Mouse (Mus musculus) thymus, adult 2 months (tissue): ENCODE results near the gene Farp1. TPM values are rescaled to one million over a fixed set of nuclear protein-coding genes. Genes with fewer than 3 reads are reported as not detected.
"Not testable (repeated sequence)": the region's sequence is repeated elsewhere in the genome, so short reads cannot be mapped to it uniquely, and the experiment has no call there.

Experiments used
- DNase-seq: peaks from one replicate; pipeline ENCODE4 v3.0.0; 2021
- H3K27ac ChIP-seq: fragments of 200-500 bp; 2 replicates; pipeline ENCODE4 v1.5.1; 2012; ENCODE audit warnings: low read length, control low read depth; ENCODE audit not compliant: control insufficient read depth, insufficient read depth
- H3K27me3 ChIP-seq: fragments of 200-500 bp; 2 replicates; pipeline ENCODE4 v1.6.1; 2012; ENCODE audit warnings: mild to moderate bottlenecking, low read length, moderate library complexity, mixed read lengths; ENCODE audit not compliant: control insufficient read depth, insufficient read depth
- H3K36me3 ChIP-seq: fragments of 200-500 bp; 2 replicates; pipeline ENCODE4 v1.6.1; 2012; ENCODE audit warnings: mild to moderate bottlenecking, low read length, moderate library complexity; ENCODE audit not compliant: control insufficient read depth, insufficient read depth
- H3K4me1 ChIP-seq: fragments of 200-500 bp; replicated peaks from 2 replicates; pipeline ENCODE4 v1.6.1; 2012; ENCODE audit warnings: low read length; ENCODE audit not compliant: control insufficient read depth, insufficient read depth
- H3K4me3 ChIP-seq: fragments of 200-500 bp; 2 replicates; pipeline ENCODE4 v1.5.1; 2012; ENCODE audit warnings: mild to moderate bottlenecking, low read length, control low read depth, moderate library complexity; ENCODE audit not compliant: control insufficient read depth, insufficient read depth
- CTCF ChIP-seq: fragments of 200-500 bp; IDR thresholded peaks from 2 replicates; pipeline ENCODE4 v1.5.1; 2012; ENCODE audit warnings: mild to moderate bottlenecking, control low read depth, low read length, moderate library complexity, borderline replicate concordance; ENCODE audit not compliant: control insufficient read depth, poor library complexity, insufficient read depth; ENCODE audit errors: extremely low read depth
- POLR2A ChIP-seq: fragments of 200-500 bp; IDR thresholded peaks from 2 replicates; pipeline ENCODE4 v1.6.1; 2012; ENCODE audit warnings: mild to moderate bottlenecking, low read length, control low read depth, moderate library complexity; ENCODE audit not compliant: control insufficient read depth, poor library complexity, insufficient read depth; ENCODE audit errors: extremely low read depth
- WGBS: fragments of 180-500 bp; shearing (Covaris S2); methylation state at CpG from one replicate; pipeline ENCODE4 v1.1.7; 2018; 5-methylcytosine and 5-hydroxymethylcytosine counted together
- polyA plus RNA-seq: library from polyadenylated mRNA; depleted of rRNA; stranded (reverse); fragments of >200 nt; gene quantifications from 2 replicates; pipeline ENCODE4 v1.2.3, GENCODE M21; 2012

Farp1 gene
- polyA plus RNA-seq, 1 experiment, result 5.1 TPM

DNA sequence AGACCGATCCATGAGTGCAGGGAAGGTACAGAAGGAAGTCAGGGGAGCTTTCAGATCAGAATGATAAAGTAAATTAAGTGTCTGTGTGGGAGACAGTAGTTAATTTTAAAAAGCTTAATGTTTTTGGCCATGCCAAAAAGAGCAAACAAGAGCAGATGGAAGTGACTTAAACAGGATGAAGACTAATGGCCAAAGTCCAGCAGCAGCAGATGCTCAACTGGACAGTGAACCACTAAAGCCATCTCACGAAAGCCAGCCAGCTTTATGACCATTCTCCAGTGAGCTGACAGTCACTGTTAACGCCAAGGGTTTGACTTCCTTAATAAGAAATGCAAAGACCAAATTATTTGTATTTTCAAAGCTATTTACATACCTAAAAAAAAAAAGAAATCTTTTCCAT is 86.7 kb downstream of the Farp1 start:
- no peaks in the 10 kb centered on the region for H3K4me1 ChIP-seq
- DNase-seq, result no peak
- no peaks in the 10 kb centered on the region for H3K36me3 ChIP-seq
- H3K27ac ChIP-seq, result no peak overlapping the region
- TF ChIP-seq CTCF, result no peak
- no peak overlapping the region for H3K4me3 ChIP-seq
- no peaks in the 10 kb centered on the region for H3K27me3 ChIP-seq
- WGBS, result 93% methylated on average over 3 of the region's 3 CpGs

DNA sequence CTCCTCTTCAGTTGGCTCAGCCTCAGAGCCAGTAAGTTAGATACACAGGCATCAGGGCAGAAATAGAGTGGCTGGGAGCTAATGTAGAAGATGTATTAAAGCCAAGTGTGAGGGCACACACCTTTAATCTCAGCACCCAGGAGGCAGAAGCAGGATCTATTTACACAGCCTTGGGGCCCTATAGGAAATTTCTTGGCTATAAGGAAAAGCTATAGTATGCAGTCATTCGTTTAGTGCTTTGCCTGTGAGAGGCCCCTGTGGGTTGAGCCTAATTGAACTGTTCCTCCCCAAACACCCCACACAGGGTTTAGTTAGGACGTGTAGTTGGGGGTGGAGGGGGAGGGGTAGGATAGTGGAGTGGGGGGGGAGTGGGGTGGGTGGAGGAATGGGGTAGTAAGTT is 87.9 kb downstream of the Farp1 start:
- no peaks in the 10 kb centered on the region for H3K4me1 ChIP-seq
- no peak overlapping the region for H3K27ac ChIP-seq
- no peaks in the 10 kb centered on the region for H3K36me3 ChIP-seq
- no peak overlapping the region for H3K4me3 ChIP-seq
- TF ChIP-seq POLR2A, result no peak
- no peak for TF ChIP-seq CTCF
- no peak for DNase-seq
- 80% methylated on average over 2 of the region's 2 CpGs for WGBS
- no peaks in the 10 kb centered on the region for H3K27me3 ChIP-seq

DNA sequence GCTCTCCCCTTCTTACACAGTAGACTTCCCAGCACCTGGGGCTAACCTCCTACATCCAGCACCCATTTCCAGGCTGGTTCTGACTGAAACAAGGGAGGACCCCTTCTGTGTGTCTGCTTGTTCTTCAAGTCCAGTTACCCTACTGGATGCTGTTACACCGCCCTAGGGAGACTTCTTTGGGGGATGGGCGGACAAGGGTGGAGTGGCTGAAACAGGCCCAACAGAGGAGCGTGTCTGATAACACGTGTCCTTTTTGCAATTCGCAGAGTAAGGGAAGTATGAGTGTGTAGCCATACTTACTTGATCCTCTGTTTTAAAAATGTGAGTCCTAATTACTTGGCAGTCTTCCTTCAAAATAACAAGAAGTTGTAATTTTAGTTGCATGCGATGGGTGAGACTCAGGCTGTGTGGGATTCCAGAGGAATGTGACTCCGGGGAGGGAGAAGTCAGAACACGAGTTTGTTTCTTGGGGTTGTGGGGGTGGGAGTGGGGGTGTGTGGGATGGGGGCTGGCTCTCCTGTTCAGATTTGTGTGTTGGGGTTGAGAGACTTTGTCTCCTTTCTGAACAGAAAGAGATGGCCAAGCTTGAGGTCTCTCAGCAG is 89.5 kb downstream of the Farp1 start:
- H3K4me3 ChIP-seq, result no peak overlapping the region
- TF ChIP-seq POLR2A (no peak), CTCF (no peak)
- DNase-seq, result no peak
- no peaks in the 10 kb centered on the region for H3K4me1 ChIP-seq
- no peak overlapping the region for H3K27ac ChIP-seq
- WGBS, result 93% methylated on average over 8 of the region's 8 CpGs
- no peaks in the 10 kb centered on the region for H3K27me3 ChIP-seq
- H3K36me3 ChIP-seq, result no peaks in the 10 kb centered on the region

DNA sequence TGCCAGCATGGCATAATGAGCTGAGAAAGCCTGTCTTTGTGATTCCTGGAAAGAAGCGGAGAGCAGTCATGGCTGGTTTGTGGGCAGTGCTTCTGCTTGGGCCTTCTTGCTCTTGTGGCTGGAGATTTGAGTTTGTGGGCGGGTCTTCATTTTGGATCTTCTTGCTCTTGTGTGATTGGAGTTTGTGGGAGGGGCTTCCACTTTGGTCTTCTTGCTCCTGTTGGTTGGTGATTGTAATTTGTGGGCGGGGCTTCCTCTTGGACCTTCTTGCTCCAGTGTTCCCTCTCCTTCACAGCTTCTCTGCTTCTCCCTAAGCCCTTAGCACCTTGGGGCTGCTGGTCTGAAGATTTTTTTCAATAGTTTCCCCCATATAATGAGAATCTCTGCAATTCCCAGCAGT is 90.7 kb downstream of the Farp1 start:
- DNase-seq, result no peak
- no peak overlapping the region for H3K27ac ChIP-seq
- 95% methylated on average over 3 of the region's 3 CpGs for WGBS
- no peaks in the 10 kb centered on the region for H3K4me1 ChIP-seq
- TF ChIP-seq POLR2A (no peak), CTCF (no peak)
- H3K4me3 ChIP-seq, result no peak overlapping the region
- H3K27me3 ChIP-seq, result no peaks in the 10 kb centered on the region
- no peaks in the 10 kb centered on the region for H3K36me3 ChIP-seq

DNA sequence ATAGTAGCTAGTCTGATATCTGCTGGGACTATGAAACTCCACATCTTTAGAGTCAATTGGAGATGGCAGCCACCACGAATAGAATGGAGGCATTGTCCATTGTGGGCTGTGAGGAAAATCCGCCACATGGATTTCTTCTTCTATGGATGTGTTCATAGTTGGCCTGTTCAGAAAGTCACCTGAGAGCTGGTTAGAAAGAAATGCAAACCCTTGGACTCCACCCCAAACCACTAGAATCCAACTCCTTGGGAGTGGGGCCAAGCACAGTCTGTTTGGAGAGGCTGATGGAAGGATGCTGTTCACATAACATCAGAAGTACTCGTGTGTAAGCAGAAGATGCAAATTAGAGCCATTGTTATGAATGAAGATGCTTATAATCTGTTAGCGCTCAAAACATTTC is 91.3 kb downstream of the Farp1 start:
- Histone ChIP-seq H3K4me1 (no peaks in the 10 kb centered on the region), H3K4me3 (no peak overlapping the region), H3K27ac (no peak overlapping the region), H3K36me3 (no peaks in the 10 kb centered on the region), H3K27me3 (no peaks in the 10 kb centered on the region)
- DNase-seq, result no peak
- TF ChIP-seq POLR2A, result no peak
- TF ChIP-seq CTCF, result no peak
- 90% methylated on average over 4 of the region's 4 CpGs for WGBS

DNA sequence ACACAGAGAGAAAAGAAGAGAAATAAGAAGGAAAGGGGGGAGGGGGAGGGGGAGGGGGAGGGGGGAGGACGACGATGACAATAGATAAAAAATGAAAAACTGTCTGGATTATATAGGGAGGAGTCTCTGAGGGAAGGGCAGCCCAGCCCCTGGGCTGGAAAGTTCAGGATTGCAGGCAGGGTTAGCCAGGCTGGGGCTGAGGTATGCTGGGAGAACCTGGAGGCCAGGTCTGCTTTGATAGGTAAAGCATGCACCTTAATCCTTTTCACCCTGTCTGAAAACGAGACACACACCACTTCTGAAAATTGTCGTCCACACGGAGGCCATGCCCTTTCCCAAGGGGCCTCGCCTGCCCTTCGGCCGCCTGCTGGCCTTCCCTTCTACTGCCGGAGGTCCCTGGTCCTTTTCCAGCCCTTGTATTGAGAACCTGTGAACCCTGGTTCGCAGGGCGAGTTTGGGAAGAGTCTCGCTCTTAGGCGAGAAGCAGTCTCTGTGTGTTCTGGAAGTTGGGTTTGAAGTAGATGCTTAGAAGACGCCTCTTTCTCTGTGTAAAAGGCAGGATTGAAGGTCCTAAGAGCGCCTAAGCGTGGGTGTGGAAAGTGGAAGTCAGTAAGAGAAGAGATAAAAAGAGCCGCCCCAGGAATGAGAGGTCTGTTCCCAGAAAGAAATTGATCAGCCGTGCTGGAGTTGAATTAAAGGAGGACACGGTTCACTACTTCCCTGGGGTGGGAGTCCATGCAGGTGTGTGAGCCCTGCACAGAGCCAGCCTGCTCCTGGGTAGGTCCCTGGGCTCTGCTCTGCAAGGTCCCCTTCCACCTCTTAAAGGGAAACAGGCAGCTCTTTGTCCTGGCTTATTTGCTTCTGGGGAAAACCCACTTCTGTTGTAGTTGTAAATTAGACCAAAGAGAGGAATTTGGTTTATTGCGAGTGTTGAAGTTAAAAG is 94.1 kb downstream of the Farp1 start:
- no peaks in the 10 kb centered on the region for H3K36me3 ChIP-seq
- no peak overlapping the region for H3K4me3 ChIP-seq
- 93% methylated on average over 20 of the region's 20 CpGs for WGBS
- H3K27ac ChIP-seq, result no peak overlapping the region
- no peak for DNase-seq
- no peak for TF ChIP-seq POLR2A
- no peak for TF ChIP-seq CTCF
- no peaks in the 10 kb centered on the region for H3K27me3 ChIP-seq
- no peaks in the 10 kb centered on the region for H3K4me1 ChIP-seq

DNA sequence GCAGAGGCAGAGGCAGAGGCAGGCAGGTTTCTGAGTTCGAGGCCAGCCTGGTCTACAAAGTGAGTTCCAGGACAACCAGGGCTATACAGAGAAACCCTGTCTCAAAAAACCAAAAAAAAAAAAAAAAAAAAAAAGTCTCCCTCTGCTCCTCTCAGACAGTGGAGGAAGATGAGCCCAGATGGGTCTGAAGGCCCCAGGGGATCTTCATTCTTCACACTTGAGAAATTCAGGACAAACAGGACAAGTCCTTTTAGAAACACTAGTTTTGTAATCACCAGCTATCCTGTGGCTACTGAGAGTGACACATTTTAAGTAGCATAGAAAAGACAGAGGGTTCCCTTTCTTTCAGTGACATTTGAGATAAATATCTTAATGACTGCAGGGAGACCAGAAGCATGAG is 95.4 kb downstream of the Farp1 start:
- H3K4me1 ChIP-seq, H3K36me3 ChIP-seq, H3K4me3 ChIP-seq, H3K27ac ChIP-seq, H3K27me3 ChIP-seq, DNase-seq: not testable (repeated sequence)
- WGBS, result 89% methylated on average over 1 of the region's 1 CpGs
